8 mouse cellular contexts compared by ENCODE assay signal in the genomic region with DNA sequence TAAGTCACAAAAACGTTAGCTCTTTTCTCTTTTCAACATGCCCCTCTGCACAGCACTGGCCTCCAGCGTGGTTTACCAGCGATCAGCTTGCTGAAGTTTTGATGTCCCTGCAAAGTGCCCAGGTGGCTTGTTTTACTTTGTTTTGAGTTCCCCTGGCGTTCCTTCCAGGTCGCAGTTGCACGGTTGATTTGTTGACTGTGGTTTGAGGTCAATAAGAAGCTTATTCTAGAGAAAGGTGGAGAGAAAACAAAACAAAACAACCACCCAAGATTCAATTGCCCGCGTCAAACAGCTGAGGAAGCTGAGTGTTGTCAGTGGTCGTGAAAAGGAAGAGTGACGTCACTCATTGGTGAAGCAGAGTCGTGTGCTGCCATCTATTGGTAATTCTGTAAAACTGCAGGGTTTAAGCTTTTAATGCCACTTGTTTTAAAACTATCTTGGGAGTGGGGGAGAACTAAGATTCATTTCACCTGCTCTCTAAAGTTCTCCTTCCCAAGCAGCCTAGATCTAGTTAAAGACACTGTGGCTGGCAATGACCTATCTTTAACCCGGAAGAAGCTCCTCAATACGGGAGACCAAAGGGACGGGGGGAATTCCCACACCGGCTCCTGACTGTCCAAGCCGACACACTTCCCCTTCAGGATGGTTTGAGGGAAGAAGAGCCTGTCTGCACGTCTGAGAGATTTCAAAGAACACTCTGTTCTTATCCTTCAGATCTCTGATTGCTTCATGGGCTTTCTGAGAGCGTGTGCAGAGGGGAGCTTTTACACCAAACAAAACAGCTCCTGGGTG.
DNase-seq lines count a peak whose midpoint lies in the region; ATAC-seq and TF ChIP-seq lines count a peak whose summit lies in the region.

No protein-coding gene starts in this region.

- no peaks in the 10 kb centered on the region for H3K9me3 ChIP-seq in heart, embryonic 12.5 days (replicated peaks)
- no peaks in the 10 kb centered on the region for H3K9me3 ChIP-seq in kidney, embryonic 15.5 days (replicated peaks)
- no peaks in the 10 kb centered on the region for H3K9me3 ChIP-seq in liver, embryonic 12.5 days (replicated peaks)

- 0 out of 2 replicates have a peak, but pooled peaks have one; percentile 42 for ATAC-seq in heart, embryonic 12.5 days (ENCODE audit: insufficient number of reproducible peaks, low FRiP score)
- ATAC-seq in kidney, embryonic 15.5 days (replicated peaks; ENCODE audit: low FRiP score): peak; percentile 71; the same call in 1 of the 2 replicates
- no peak for ATAC-seq in liver, embryonic 12.5 days

- H3K27ac ChIP-seq in heart, embryonic 12.5 days (ENCODE audit: poor library complexity, severe bottlenecking): no peak overlapping the region
- H3K27ac ChIP-seq in kidney, embryonic 15.5 days: no peak overlapping the region
- H3K27ac ChIP-seq in liver, embryonic 12.5 days: no peak overlapping the region

- peaks cover 13% of the 10 kb centered on the region; the same call in 1 of the 2 replicates for H3K27me3 ChIP-seq in heart, embryonic 12.5 days (replicated peaks)
- peaks cover 10% of the 10 kb centered on the region for H3K27me3 ChIP-seq in kidney, embryonic 15.5 days
- H3K27me3 ChIP-seq in liver, embryonic 12.5 days (replicated peaks): peaks cover 12% of the 10 kb centered on the region
- H3K27me3 ChIP-seq in myocyte (ENCODE audit: control insufficient read depth, insufficient read depth, insufficient read length): no peaks in the 10 kb centered on the region

- H3K4me3 ChIP-seq in heart, embryonic 12.5 days: peak overlapping the region; percentile 39
- H3K4me3 ChIP-seq in kidney, embryonic 15.5 days (replicated peaks): peak overlapping the region; percentile 39
- peak overlapping the region; percentile 41 for H3K4me3 ChIP-seq in liver, embryonic 12.5 days
- H3K4me3 ChIP-seq in myocyte: no peak overlapping the region

- no peaks in the 10 kb centered on the region for H3K36me3 ChIP-seq in heart, embryonic 12.5 days
- H3K36me3 ChIP-seq in kidney, embryonic 15.5 days: no peaks in the 10 kb centered on the region
- H3K36me3 ChIP-seq in liver, embryonic 12.5 days: no peaks in the 10 kb centered on the region
- H3K36me3 ChIP-seq in myocyte (ENCODE audit: control insufficient read depth, insufficient read depth): no peaks in the 10 kb centered on the region

- H3ac ChIP-seq in myocyte (ENCODE audit: control insufficient read depth, insufficient read length): no peak overlapping the region

- H3K79me2 ChIP-seq in myocyte (ENCODE audit: control insufficient read depth, insufficient read depth): no peaks in the 10 kb centered on the region

- H3K9ac ChIP-seq in heart, embryonic 12.5 days: peak overlapping the region; percentile 66
- 0 out of 2 replicates have a peak overlapping the region, but pooled peaks have one; percentile 26 for H3K9ac ChIP-seq in kidney, embryonic 15.5 days
- 0 out of 2 replicates have a peak overlapping the region, but pooled peaks have one; percentile 37 for H3K9ac ChIP-seq in liver, embryonic 12.5 days

- 9% methylated on average over 18 of the region's 18 CpGs for WGBS in heart, embryonic 12.5 days
- WGBS in kidney, embryonic 15.5 days: 10% methylated on average over 18 of the region's 18 CpGs
- WGBS in liver, embryonic 12.5 days (ENCODE audit: insufficient replicate concordance): 7% methylated on average over 18 of the region's 18 CpGs

- H3K4me1 ChIP-seq in heart, embryonic 12.5 days (replicated peaks): peaks cover 4% of the 10 kb centered on the region; the same call in 1 of the 2 replicates
- peaks cover 9% of the 10 kb centered on the region for H3K4me1 ChIP-seq in kidney, embryonic 15.5 days
- no peaks in the 10 kb centered on the region for H3K4me1 ChIP-seq in liver, embryonic 12.5 days

- H3K4me2 ChIP-seq in heart, embryonic 12.5 days: peak overlapping the region; percentile 66
- H3K4me2 ChIP-seq in kidney, embryonic 15.5 days: peak overlapping the region; percentile 61
- H3K4me2 ChIP-seq in liver, embryonic 12.5 days: peak overlapping the region; percentile 59
- peak overlapping the region; percentile 76 for H3K4me2 ChIP-seq in myocyte (ENCODE audit: low read depth)

- no peak for TF ChIP-seq POLR2A in myocyte (IDR thresholded peaks at IDR 0.05; ENCODE audit: insufficient read length, low read depth)

- peak; percentile 91 for DNase-seq in CD4-positive, CD25-positive, alpha-beta regulatory T cell, adult 2 months (ENCODE audit: low read depth, low spot score)
- DNase-seq in ZHBTc4 (ENCODE audit: low read depth, low spot score): peak; percentile 72
- DNase-seq in embryo, embryonic 10.5 days (ENCODE audit: low spot score): peak; percentile 86
- peak; percentile 91 for DNase-seq in thymus, postnatal 0 days (ENCODE audit: low spot score)

TF ChIP-seq in myocyte, 11 proteins besides CTCF, POLR2A, EP300 and RAD21:
- no peak for TF ChIP-seq USF1 (IDR thresholded peaks at IDR 0.05; ENCODE audit: low read depth)
- no peak for TF ChIP-seq REST (IDR thresholded peaks at IDR 0.05; ENCODE audit: insufficient read depth, insufficient read length)
- no peak for TF ChIP-seq TCF3 (IDR thresholded peaks at IDR 0.05; ENCODE audit: insufficient read length, low read depth)
- peak in 1 of 3 experiments; percentile 25 for TF ChIP-seq MYOD1 (IDR thresholded peaks at IDR 0.05; ENCODE audit: control insufficient read depth in 1 of 3, insufficient read length in 2 of 3, low read depth in 2 of 3)
- TF ChIP-seq TCF12 (IDR thresholded peaks at IDR 0.05; ENCODE audit: insufficient read depth, poor library complexity, severe bottlenecking): no peak
